Mouse (Mus musculus) limb, embryonic 10.5 days (tissue): ENCODE data around the gene Mrpl20. TPM values are rescaled to one million over a fixed set of nuclear protein-coding genes. Genes with fewer than 3 reads are reported as not detected.
A peak's percentile ranks its signal among the peaks of the same experiment; 100 is the strongest.

Experiments
- DNase-seq: peaks from one replicate; pipeline ENCODE4 v3.0.0-alpha.2; 2017; ENCODE audit warnings: low spot score
- H3K27ac ChIP-seq: fragments of 300-500 bp; sonication (generic); 2 replicates; pipeline ENCODE4 v1.5.1; 2016; ENCODE audit warnings: mild to moderate bottlenecking
- H3K27me3 ChIP-seq: fragments of 300-500 bp; sonication (generic); 2 replicates; pipeline ENCODE4 v1.6.1; 2016; ENCODE audit warnings: low read depth, mild to moderate bottlenecking; ENCODE audit not compliant: poor library complexity, severe bottlenecking
- H3K36me3 ChIP-seq: fragments of 300-500 bp; sonication (generic); 2 replicates; pipeline ENCODE4 v1.6.1; 2016; ENCODE audit warnings: mild to moderate bottlenecking, moderate library complexity
- H3K4me1 ChIP-seq: fragments of 300-500 bp; sonication (generic); 2 replicates; pipeline ENCODE4 v1.6.1; 2016
- H3K4me3 ChIP-seq: fragments of 300-500 bp; sonication (generic); 2 replicates; pipeline ENCODE4 v1.5.1; 2016; ENCODE audit warnings: mild to moderate bottlenecking, moderate library complexity
- H3K9me3 ChIP-seq: fragments of 300-500 bp; sonication (generic); replicated peaks from 2 replicates; pipeline ENCODE4 v1.6.1; 2016; ENCODE audit warnings: mild to moderate bottlenecking
- WGBS: fragments of 180-500 bp; shearing (Covaris S2); methylation state at CpG from one replicate; pipeline ENCODE4 v1.1.7; 2016; 5-methylcytosine and 5-hydroxymethylcytosine counted together
- microRNA-seq: library from miRNA; unstranded; fragments of <30 nt; microRNA quantifications from one replicate; pipeline ENCODE4, GENCODE M21; 2017
- polyA plus RNA-seq: library from polyadenylated mRNA; unstranded; fragments of >200 nt; fragmentation: Nextera tagmentation; extraction: Ambion mirVana; gene quantifications from 2 replicates; pipeline ENCODE4 v1.2.1, GENCODE M21; 2016

The Mrpl20 gene
- polyA plus RNA-seq, 1 experiment from 2014 or later = 246 TPM

- Histone ChIP-seq H3K4me3 (no peak overlapping the region), H3K27ac (no peak overlapping the region), H3K36me3 (peaks cover 55% of the 10 kb centered on the region), H3K27me3 (no peaks in the 10 kb centered on the region), H3K9me3 (no peaks in the 10 kb centered on the region), H3K4me1 (peaks cover 6% of the 10 kb centered on the region)
- WGBS = 89% methylated on average over 9 of the region's 9 CpGs
- DNase-seq = no peak
These were observed 50.7 kb downstream of the Mrpl20 start for GRCm38 (mm10) chr4:155853421-155853820.

GRCm38 (mm10) chr4:155854991-155855390 is 52.3 kb downstream of the Mrpl20 start:
- no peak overlapping the region for H3K27ac ChIP-seq
- no peaks in the 10 kb centered on the region for H3K27me3 ChIP-seq
- no peak for DNase-seq
- WGBS = 98% methylated on average over 12 of the region's 12 CpGs
- no peak overlapping the region for H3K4me3 ChIP-seq
- no peaks in the 10 kb centered on the region for H3K9me3 ChIP-seq
- H3K4me1 ChIP-seq = no peaks in the 10 kb centered on the region
- peaks cover 66% of the 10 kb centered on the region for H3K36me3 ChIP-seq

GRCm38 (mm10) chr4:155856071-155856470 is 53.4 kb downstream of the Mrpl20 start:
- Histone ChIP-seq H3K27me3 (no peaks in the 10 kb centered on the region), H3K27ac (no peak overlapping the region), H3K9me3 (no peaks in the 10 kb centered on the region), H3K36me3 (peaks cover 75% of the 10 kb centered on the region), H3K4me1 (no peaks in the 10 kb centered on the region), H3K4me3 (no peak overlapping the region)
- 89% methylated on average over 12 of the region's 12 CpGs for WGBS
- DNase-seq = no peak

GRCm38 (mm10) chr4:155856881-155857280 is 54.2 kb downstream of the Mrpl20 start:
- no peaks in the 10 kb centered on the region for H3K9me3 ChIP-seq
- H3K4me1 ChIP-seq = no peaks in the 10 kb centered on the region
- WGBS = 87% methylated on average over 3 of the region's 3 CpGs
- peaks cover 79% of the 10 kb centered on the region for H3K36me3 ChIP-seq
- no peak overlapping the region for H3K4me3 ChIP-seq
- no peaks in the 10 kb centered on the region for H3K27me3 ChIP-seq
- no peak overlapping the region for H3K27ac ChIP-seq
- DNase-seq = no peak

- H3K27me3 ChIP-seq = no peaks in the 10 kb centered on the region
- H3K9me3 ChIP-seq = no peaks in the 10 kb centered on the region
- 20% methylated on average over 13 of the region's 13 CpGs for WGBS
- H3K4me1 ChIP-seq = no peaks in the 10 kb centered on the region
- DNase-seq = peak; percentile 96
- H3K4me3 ChIP-seq = 0 out of 2 replicates have a peak overlapping the region, but pooled peaks have one; percentile 12
- peaks cover 67% of the 10 kb centered on the region for H3K36me3 ChIP-seq
- H3K27ac ChIP-seq = no peak overlapping the region
These were observed 56.6 kb downstream of the Mrpl20 start for GRCm38 (mm10) chr4:155859318-155859717.

Small RNA genes within 50 kb of the gene (microRNA-seq; reads per million reads assigned to microRNA genes)
- gene Gm27743 = not detected

Other genes starting within 250 kb of the Mrpl20 start
- 116 and 119 TPM in 2 replicates for gene Nadk, start 240.5 kb upstream of the Mrpl20 start, polyA plus RNA-seq
- gene Slc35e2, start 201.5 kb upstream of the Mrpl20 start, polyA plus RNA-seq = 12.2 and 13.6 TPM in 2 replicates
- gene Cdk11b, start 178.0 kb upstream of the Mrpl20 start, polyA plus RNA-seq = 74.1 and 74.8 TPM in 2 replicates
- gene Gm10563, start 157.5 kb upstream of the Mrpl20 start, polyA plus RNA-seq = not detected in 2 replicates
- 8.4 and 10.4 TPM in 2 replicates for gene Mmp23, start 149.5 kb upstream of the Mrpl20 start, polyA plus RNA-seq
- 18.9 and 25.2 TPM in 2 replicates for gene Mib2, start 133.7 kb upstream of the Mrpl20 start, polyA plus RNA-seq
- 1.5 and 2.6 TPM in 2 replicates for gene Fndc10, start 108.5 kb upstream of the Mrpl20 start, polyA plus RNA-seq
- gene Ssu72, start 98.1 kb upstream of the Mrpl20 start, polyA plus RNA-seq = 161 and 163 TPM in 2 replicates
- 0.58 and 0.79 TPM in 2 replicates for gene Tmem240, start 68.1 kb upstream of the Mrpl20 start, polyA plus RNA-seq
- gene Atad3a, start 41.8 kb upstream of the Mrpl20 start, polyA plus RNA-seq = 138 and 161 TPM in 2 replicates
- 4.7 and 6.6 TPM in 2 replicates for gene Vwa1, start 28.2 kb upstream of the Mrpl20 start, polyA plus RNA-seq
- 0.30 and 0.33 TPM in 2 replicates for gene Tmem88b, start 17.0 kb upstream of the Mrpl20 start, polyA plus RNA-seq
- 0.18 TPM in 1 of 2 replicates, not detected in the other for gene Ankrd65, start 12.4 kb upstream of the Mrpl20 start, polyA plus RNA-seq
- gene Ccnl2, start 9.6 kb downstream of the Mrpl20 start, polyA plus RNA-seq = 174 and 196 TPM in 2 replicates
- gene Aurkaip1, start 28.4 kb downstream of the Mrpl20 start, polyA plus RNA-seq = 186 and 204 TPM in 2 replicates
- gene Mxra8, start 36.8 kb downstream of the Mrpl20 start, polyA plus RNA-seq = 39.2 and 48.9 TPM in 2 replicates
- gene Dvl1, start 44.5 kb downstream of the Mrpl20 start, polyA plus RNA-seq = 3.8 and 4.7 TPM in 2 replicates
- 0.24 and 0.31 TPM in 2 replicates for gene Tas1r3, start 60.5 kb downstream of the Mrpl20 start, polyA plus RNA-seq
- 18.9 and 19.0 TPM in 2 replicates for gene Cptp, start 66.6 kb downstream of the Mrpl20 start, polyA plus RNA-seq
- gene Ints11, start 66.7 kb downstream of the Mrpl20 start, polyA plus RNA-seq = 106 and 107 TPM in 2 replicates
- gene Pusl1, start 88.9 kb downstream of the Mrpl20 start, polyA plus RNA-seq = 52.4 and 55.5 TPM in 2 replicates
- gene Acap3, start 88.9 kb downstream of the Mrpl20 start, polyA plus RNA-seq = 20.9 and 25.3 TPM in 2 replicates
- 163 and 168 TPM in 2 replicates for gene Ube2j2, start 141.0 kb downstream of the Mrpl20 start, polyA plus RNA-seq
- 23.4 and 24.5 TPM in 2 replicates for gene C1qtnf12, start 159.4 kb downstream of the Mrpl20 start, polyA plus RNA-seq
- gene B3galt6, start 189.8 kb downstream of the Mrpl20 start, polyA plus RNA-seq = 13.3 and 14.8 TPM in 2 replicates
- 143 and 149 TPM in 2 replicates for gene Sdf4, start 190.0 kb downstream of the Mrpl20 start, polyA plus RNA-seq
- 0.60 and 0.61 TPM in 2 replicates for gene Tnfrsf4, start 211.0 kb downstream of the Mrpl20 start, polyA plus RNA-seq
- gene Tnfrsf18, start 223.3 kb downstream of the Mrpl20 start, polyA plus RNA-seq = 1.2 and 1.5 TPM in 2 replicates